Mouse (Mus musculus): ENCODE results near the gene Tanc1.

The Tanc1 gene

GRCm38 (mm10) chr2:59757015-59757414 lies 145.2 kb downstream of the Tanc1 start:
- CTCF ChIA-PET = no interaction called here

GRCm38 (mm10) chr2:59758139-59758918 lies 146.5 kb downstream of the Tanc1 start:
- CTCF ChIA-PET = no interaction called here

- CTCF ChIA-PET = no interaction called here
These were observed 148.9 kb downstream of the Tanc1 start for GRCm38 (mm10) chr2:59760731-59761130.

- CTCF ChIA-PET = no interaction called here
These were observed 149.3 kb downstream of the Tanc1 start for GRCm38 (mm10) chr2:59761183-59761582.

GRCm38 (mm10) chr2:59762277-59762676 lies 150.4 kb downstream of the Tanc1 start:
- CTCF ChIA-PET = no interaction called here

GRCm38 (mm10) chr2:59765671-59766070 lies 153.8 kb downstream of the Tanc1 start:
- CTCF ChIA-PET = no interaction called here

GRCm38 (mm10) chr2:59767893-59768292 lies 156.1 kb downstream of the Tanc1 start:
- CTCF ChIA-PET = no interaction called here

- CTCF ChIA-PET = no interaction called here
These were observed 157.0 kb downstream of the Tanc1 start for GRCm38 (mm10) chr2:59768661-59769384.

GRCm38 (mm10) chr2:59769385-59769735 lies 157.5 kb downstream of the Tanc1 start:
- CTCF ChIA-PET = no interaction called here

- CTCF ChIA-PET = no interaction called here
These were observed 159.9 kb downstream of the Tanc1 start for GRCm38 (mm10) chr2:59771708-59772107.

- CTCF ChIA-PET = no interaction called here
These were observed 160.4 kb downstream of the Tanc1 start for GRCm38 (mm10) chr2:59772261-59772683.

GRCm38 (mm10) chr2:59774374-59774773 lies 162.5 kb downstream of the Tanc1 start:
- CTCF ChIA-PET = no interaction called here

- CTCF ChIA-PET = no interaction called here
These were observed 163.3 kb downstream of the Tanc1 start for GRCm38 (mm10) chr2:59775148-59775547.

- CTCF ChIA-PET = no interaction called here
These were observed 164.0 kb downstream of the Tanc1 start for GRCm38 (mm10) chr2:59775820-59776219.

GRCm38 (mm10) chr2:59779355-59779754 lies 167.5 kb downstream of the Tanc1 start:
- CTCF ChIA-PET = no interaction called here

GRCm38 (mm10) chr2:59780240-59780639 lies 168.4 kb downstream of the Tanc1 start:
- CTCF ChIA-PET = no interaction called here

- CTCF ChIA-PET = no interaction called here
These were observed 171.4 kb downstream of the Tanc1 start for GRCm38 (mm10) chr2:59783055-59783831.

GRCm38 (mm10) chr2:59783832-59784627 lies 172.2 kb downstream of the Tanc1 start:
- CTCF ChIA-PET = no interaction called here

GRCm38 (mm10) chr2:59784628-59784883 lies 172.7 kb downstream of the Tanc1 start:
- CTCF ChIA-PET = no interaction called here

GRCm38 (mm10) chr2:59785597-59785996 lies 173.8 kb downstream of the Tanc1 start:
- CTCF ChIA-PET = no interaction called here

- CTCF ChIA-PET = no interaction called here
These were observed 177.1 kb downstream of the Tanc1 start for GRCm38 (mm10) chr2:59788704-59789500.

Data from spleen, embryonic (tissue).